Mouse (Mus musculus) forebrain, embryonic 11.5 days (tissue): Measurements from ENCODE around the gene Kcnk10. TPM values are rescaled to one million over a fixed set of nuclear protein-coding genes. Genes with fewer than 3 reads are reported as not detected.
A peak's percentile ranks its signal among the peaks of the same experiment; 100 is the strongest.
"Not testable (repeated sequence)": the region's sequence is repeated elsewhere in the genome, so short reads cannot be mapped to it uniquely, and the experiment has no call there.

Source experiments
- ATAC-seq: fragments of 200-750 bp; cut with Nextera tagmentation; replicated peaks from 2 replicates; pipeline ENCODE4 v1.8.0; 2017; ENCODE audit warnings: moderate TSS enrichment; ENCODE audit not compliant: low FRiP score
- DNase-seq: peaks from one replicate; pipeline ENCODE4 v3.0.0-alpha.2; 2017; ENCODE audit warnings: low spot score
- H3K27ac ChIP-seq: fragments of 300-500 bp; sonication (generic); 2 replicates; pipeline ENCODE4 v1.5.1; 2014; ENCODE audit warnings: low read depth, low read length
- H3K27me3 ChIP-seq: fragments of 300-500 bp; sonication (generic); 2 replicates; pipeline ENCODE4 v1.6.1; 2014; ENCODE audit warnings: mild to moderate bottlenecking, low read length, mixed read lengths; ENCODE audit not compliant: control insufficient read depth, insufficient read depth
- H3K36me3 ChIP-seq: fragments of 300-500 bp; sonication (generic); 2 replicates; pipeline ENCODE4 v1.6.1; 2014; ENCODE audit warnings: mild to moderate bottlenecking, low read length, moderate library complexity, mixed read lengths; ENCODE audit not compliant: control insufficient read depth, insufficient read depth
- H3K4me1 ChIP-seq: fragments of 300-500 bp; sonication (generic); replicated peaks from 2 replicates; pipeline ENCODE4 v1.6.1; 2014; ENCODE audit warnings: low read length, mixed read lengths; ENCODE audit not compliant: control insufficient read depth, insufficient read depth
- H3K4me2 ChIP-seq: fragments of 300-500 bp; sonication (generic); 2 replicates; pipeline ENCODE4 v1.6.1; 2014; ENCODE audit warnings: low read depth, mild to moderate bottlenecking, low read length, moderate library complexity, mixed read lengths; ENCODE audit not compliant: severe bottlenecking
- H3K4me3 ChIP-seq: fragments of 300-500 bp; sonication (generic); 2 replicates; pipeline ENCODE4 v1.5.1; 2014; ENCODE audit warnings: low read depth, low read length
- H3K9ac ChIP-seq: fragments of 300-500 bp; sonication (generic); 2 replicates; pipeline ENCODE4 v1.6.1; 2014; ENCODE audit warnings: low read length
- H3K9me3 ChIP-seq: fragments of 300-500 bp; sonication (generic); 2 replicates; pipeline ENCODE4 v1.6.1; 2016; ENCODE audit warnings: low read length, mixed read lengths; ENCODE audit not compliant: control insufficient read depth
- WGBS: fragments of 180-500 bp; shearing (Covaris S2); extraction: QIAGEN DNeasy Blood & Tissue Kit; methylation state at CpG from one replicate; pipeline ENCODE4 v1.1.7; 2014; 5-methylcytosine and 5-hydroxymethylcytosine counted together
- polyA plus RNA-seq: library from polyadenylated mRNA; unstranded; fragments of >200 nt; fragmentation: Nextera tagmentation; extraction: Ambion mirVana; gene quantifications from 2 replicates; pipeline ENCODE4 v1.2.1, GENCODE M21; 2014

Gene Kcnk10
- polyA plus RNA-seq: 38.5 and 39.2 TPM in 2 replicates

GRCm38 (mm10) chr12:98577861-98578360, at the start of gene Kcnk10:
TSS of gene Kcnk10 (minus strand) at chr12:98578310.
- Histone ChIP-seq H3K4me3 (peak within 1 kb of the TSS; percentile 40), H3K27ac (peak within 1 kb of the TSS; percentile 55), H3K27me3 (no peaks in the 10 kb centered on the region), H3K36me3 (no peaks in the 10 kb centered on the region), H3K9me3 (no peaks in the 10 kb centered on the region), H3K4me2 (peak within 1 kb of the TSS; percentile 71), H3K4me1 (peaks cover 10% of the 10 kb centered on the region; the same call in 1 of the 2 replicates), H3K9ac (peak within 1 kb of the TSS; percentile 75)
- no peak; the same call in 1 of the 2 replicates for ATAC-seq
- DNase-seq: peak; percentile 63
- WGBS: under 1% methylated on average over 22 of the region's 22 CpGs

GRCm38 (mm10) chr12:98627392-98628259, 49.5 kb upstream of the Kcnk10 start, which contains the start of gene Spata7:
TSS of gene Spata7 (plus strand) at chr12:98628157.
- Histone ChIP-seq H3K36me3 (no peaks in the 10 kb centered on the region), H3K27me3 (no peaks in the 10 kb centered on the region), H3K9me3 (no peaks in the 10 kb centered on the region; the same call in 1 of the 2 replicates), H3K4me3 (peak within 1 kb of the TSS; percentile 59), H3K4me1 (no peaks in the 10 kb centered on the region), H3K27ac (no peak within 1 kb of the TSS), H3K4me2 (peak within 1 kb of the TSS; percentile 61), H3K9ac (peak within 1 kb of the TSS; percentile 64)
- 4% methylated on average over 32 of the region's 32 CpGs for WGBS
- DNase-seq (peak; percentile 96), ATAC-seq (peak; percentile 96)

GRCm38 (mm10) chr12:98623266-98623665, 45.2 kb upstream of the Kcnk10 start:
- DNase-seq, H3K4me3 ChIP-seq, H3K4me1 ChIP-seq, H3K9ac ChIP-seq, H3K9me3 ChIP-seq, H3K36me3 ChIP-seq, H3K27me3 ChIP-seq, ATAC-seq, H3K4me2 ChIP-seq, H3K27ac ChIP-seq: not testable (repeated sequence)
- 92% methylated on average over 10 of the region's 10 CpGs for WGBS

GRCm38 (mm10) chr12:98620922-98621321, 42.8 kb upstream of the Kcnk10 start:
- WGBS: 45% methylated on average over 6 of the region's 6 CpGs
- not testable (repeated sequence) for H3K9ac ChIP-seq, H3K4me3 ChIP-seq, H3K36me3 ChIP-seq, H3K27me3 ChIP-seq, H3K27ac ChIP-seq, H3K4me1 ChIP-seq, DNase-seq, H3K4me2 ChIP-seq, H3K9me3 ChIP-seq
- 0 out of 2 replicates have a peak, but pooled peaks have one; percentile 49 for ATAC-seq

GRCm38 (mm10) chr12:98619496-98619895, 41.4 kb upstream of the Kcnk10 start:
- no peak for DNase-seq
- no peak overlapping the region for H3K27ac ChIP-seq
- WGBS: 78% methylated on average over 2 of the region's 2 CpGs

GRCm38 (mm10) chr12:98615746-98616145, 37.6 kb upstream of the Kcnk10 start:
- Histone ChIP-seq H3K4me3 (no peak overlapping the region), H3K27ac (no peak overlapping the region), H3K36me3 (no peaks in the 10 kb centered on the region), H3K27me3 (no peaks in the 10 kb centered on the region), H3K4me2 (no peak overlapping the region), H3K9me3 (no peaks in the 10 kb centered on the region), H3K9ac (no peak overlapping the region), H3K4me1 (no peaks in the 10 kb centered on the region)
- WGBS: 64% methylated on average over 5 of the region's 5 CpGs
- no peak for DNase-seq
- ATAC-seq: no peak

More at GRCm38 (mm10) chr12:98619496-98619895, 41.4 kb upstream of the Kcnk10 start:
- Histone ChIP-seq H3K27me3 (no peaks in the 10 kb centered on the region), H3K9ac (no peak overlapping the region), H3K36me3 (no peaks in the 10 kb centered on the region), H3K4me3 (no peak overlapping the region), H3K4me1 (no peaks in the 10 kb centered on the region), H3K9me3 (no peaks in the 10 kb centered on the region), H3K4me2 (no peak overlapping the region)
- ATAC-seq: no peak

- Histone ChIP-seq H3K4me3 (no peak overlapping the region), H3K4me2 (no peak overlapping the region), H3K4me1 (no peaks in the 10 kb centered on the region), H3K36me3 (no peaks in the 10 kb centered on the region), H3K9ac (no peak overlapping the region), H3K27me3 (no peaks in the 10 kb centered on the region), H3K27ac (no peak overlapping the region), H3K9me3 (no peaks in the 10 kb centered on the region)
- 91% methylated on average over 3 of the region's 3 CpGs for WGBS
- DNase-seq (no peak), ATAC-seq (no peak)
These were observed 36.9 kb upstream of the Kcnk10 start for GRCm38 (mm10) chr12:98614910-98615508.

GRCm38 (mm10) chr12:98610341-98610740, 32.2 kb upstream of the Kcnk10 start:
- Histone ChIP-seq H3K4me2 (no peak overlapping the region), H3K36me3 (no peaks in the 10 kb centered on the region), H3K4me3 (no peak overlapping the region), H3K27me3 (no peaks in the 10 kb centered on the region), H3K9ac (no peak overlapping the region), H3K27ac (no peak overlapping the region), H3K9me3 (no peaks in the 10 kb centered on the region), H3K4me1 (no peaks in the 10 kb centered on the region)
- ATAC-seq: no peak
- no peak for DNase-seq
- WGBS: 81% methylated on average over 3 of the region's 3 CpGs
